Mouse (Mus musculus): Measurements from ENCODE around the gene Susd2.

The Susd2 gene

DNA sequence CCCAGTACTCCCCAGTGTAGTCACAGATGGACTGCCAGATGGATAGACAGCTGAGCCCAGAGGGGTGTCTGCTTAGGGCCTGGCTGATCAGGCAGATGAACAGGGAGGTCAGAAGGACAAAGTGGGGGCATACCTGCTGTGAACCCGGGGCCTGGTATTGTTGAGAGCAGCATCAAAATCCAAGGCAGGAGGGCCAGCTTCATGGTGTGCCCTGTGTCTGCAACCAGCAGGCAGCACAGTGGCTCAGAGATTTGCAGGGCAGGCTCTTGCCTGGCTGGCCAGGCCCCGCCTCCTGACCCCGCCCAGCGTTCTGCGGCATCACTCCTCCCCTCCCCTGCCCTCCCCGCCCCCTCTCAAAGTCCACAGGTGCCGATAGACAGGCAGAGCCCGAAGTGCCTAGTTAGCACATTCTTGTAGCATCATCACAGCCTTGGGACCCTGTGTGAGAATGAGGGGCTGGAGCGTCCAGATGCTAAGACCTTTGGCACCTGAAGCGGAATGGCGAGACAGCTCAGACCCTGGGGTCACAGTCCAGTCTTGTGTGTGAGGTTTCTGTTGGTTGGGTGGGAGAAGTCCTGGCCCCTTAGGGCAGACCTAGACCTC lies at the start of gene Susd2:
Susd2 (minus strand) TSS at position 268 of the 603 bp plus-strand sequence.
- DNase-seq (ENCODE audit: low read depth, low spot score), result peak; percentile 26

DNA sequence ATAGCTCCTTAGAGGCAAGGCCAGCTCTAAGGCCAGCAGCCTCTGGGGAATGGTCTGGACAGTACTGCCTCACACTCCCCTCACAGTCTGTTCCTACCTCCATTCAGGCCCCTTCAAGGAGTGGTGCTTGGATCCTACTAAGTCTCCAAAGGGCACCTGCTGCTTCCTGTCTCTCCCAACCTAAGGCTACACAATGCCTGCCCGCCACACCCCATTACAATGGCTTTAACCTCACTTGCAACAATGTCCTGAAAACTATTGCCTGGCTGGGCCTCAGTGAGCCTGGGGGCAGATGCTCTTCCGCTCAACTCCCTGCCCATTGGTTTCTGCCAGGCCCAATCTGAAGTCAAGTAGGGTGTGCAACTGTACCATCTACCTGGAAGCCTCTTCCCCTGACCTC lies 44.8 kb upstream of the Susd2 start:
- DNase-seq (ENCODE audit: low read depth, low spot score), result no peak

DNA sequence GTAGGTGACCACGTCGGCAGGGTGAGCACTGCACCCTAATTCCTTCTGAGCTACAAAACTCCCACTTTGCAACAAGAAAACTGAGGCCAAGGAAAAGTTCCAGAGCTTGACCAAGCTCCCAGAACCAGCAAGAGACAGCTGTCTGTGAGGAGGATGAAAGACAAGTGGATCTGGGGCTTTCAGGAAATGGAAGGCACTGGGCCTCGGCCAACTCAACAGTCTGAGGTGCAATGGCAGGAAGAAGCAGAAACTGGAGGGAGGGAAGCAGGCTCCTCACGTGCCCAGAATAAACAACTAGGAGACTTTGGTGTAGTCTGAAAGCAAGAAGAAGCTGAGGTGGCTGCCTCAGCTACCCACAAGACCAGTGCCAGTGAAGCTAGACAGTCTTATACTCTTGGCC lies 42.9 kb upstream of the Susd2 start:
- DNase-seq (ENCODE audit: low read depth, low spot score), result no peak

DNA sequence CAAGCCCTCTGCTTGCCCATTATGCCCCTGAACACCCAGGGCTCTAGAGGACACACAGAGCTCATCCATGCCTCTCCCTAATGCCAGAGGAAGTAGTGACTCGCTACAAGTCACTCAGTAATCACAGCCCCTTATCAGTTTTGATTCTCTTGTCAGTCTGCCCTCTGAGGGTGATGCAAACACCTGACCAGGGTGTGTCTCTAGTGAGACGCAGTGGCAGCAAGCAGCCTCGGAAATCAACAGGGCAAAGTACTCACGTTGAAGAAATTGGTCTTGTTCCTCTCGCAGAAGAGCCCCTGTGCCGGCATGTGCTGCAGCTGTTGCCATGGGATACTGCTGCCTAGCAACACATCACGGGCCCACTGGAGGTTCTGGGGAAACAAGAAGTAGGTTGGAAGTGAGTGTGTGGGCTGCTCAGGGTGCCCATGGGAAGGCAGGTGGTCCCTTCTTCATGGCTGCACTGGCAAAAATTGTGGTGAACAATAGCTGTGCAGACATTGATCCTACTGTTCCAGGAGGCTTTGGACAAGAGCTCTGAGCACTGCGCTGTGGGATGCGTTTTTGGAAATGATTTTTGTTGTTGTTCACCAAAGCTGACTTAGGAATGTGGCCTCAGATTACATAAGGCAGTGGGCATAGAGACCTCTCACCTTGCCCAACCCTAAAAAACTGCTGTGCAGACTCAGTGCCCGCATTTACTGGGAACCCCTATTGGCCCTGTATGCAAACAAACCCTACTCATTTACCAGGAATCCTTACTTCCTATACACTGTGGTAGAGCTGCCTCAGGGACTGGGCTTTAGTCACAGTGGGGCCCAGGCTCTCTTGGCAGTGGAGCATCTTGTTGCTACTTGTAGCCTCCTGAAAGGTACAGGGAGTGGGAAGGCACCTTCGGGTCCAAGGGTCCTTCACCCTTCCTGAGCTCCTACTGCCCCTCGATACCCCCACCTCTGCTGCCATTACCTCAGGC lies 40.5 kb upstream of the Susd2 start:
- DNase-seq (ENCODE audit: low read depth, low spot score), result no peak

DNA sequence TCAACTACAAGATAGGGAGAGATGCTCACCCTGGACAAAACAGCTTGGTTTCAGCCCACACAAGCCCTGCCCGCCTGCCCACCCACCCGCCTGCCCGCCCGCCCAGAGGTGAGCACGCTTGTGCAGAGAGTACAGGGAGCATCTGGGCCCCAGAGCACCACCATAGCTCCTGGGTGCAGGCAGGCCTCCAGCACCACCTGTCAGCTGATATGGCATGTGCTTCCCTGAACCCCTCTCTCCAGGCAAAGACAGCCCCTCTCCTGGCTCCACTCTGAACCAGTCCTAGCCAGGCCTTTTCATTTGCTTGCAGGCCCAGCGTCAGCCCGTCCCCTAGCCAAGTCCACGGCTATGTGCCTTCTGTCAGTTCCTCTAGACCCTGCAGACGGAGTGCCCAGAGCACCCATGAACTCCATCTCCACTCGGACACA lies 36.8 kb upstream of the Susd2 start:
- no peak for DNase-seq (ENCODE audit: low read depth, low spot score)

DNA sequence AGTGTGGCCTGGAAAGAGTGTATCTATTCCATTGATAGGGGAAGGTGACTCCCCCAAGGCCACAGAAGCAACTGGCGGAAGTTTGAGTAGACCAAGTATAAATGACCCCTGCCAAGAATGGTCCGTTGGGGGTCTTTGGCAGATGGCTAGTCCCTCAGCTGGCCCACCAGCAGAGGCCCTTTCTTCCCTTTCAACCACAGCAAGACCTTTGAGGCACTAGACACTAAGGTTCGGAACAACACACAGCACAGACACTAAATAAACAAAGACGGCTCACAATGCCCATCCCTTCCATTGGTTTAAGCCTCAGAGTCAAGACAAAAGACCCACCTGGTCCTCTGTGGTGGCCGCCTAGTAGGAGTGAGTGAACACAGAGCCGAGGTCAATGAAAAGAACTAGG lies 35.4 kb upstream of the Susd2 start:
- no peak for DNase-seq (ENCODE audit: low read depth, low spot score)

DNA sequence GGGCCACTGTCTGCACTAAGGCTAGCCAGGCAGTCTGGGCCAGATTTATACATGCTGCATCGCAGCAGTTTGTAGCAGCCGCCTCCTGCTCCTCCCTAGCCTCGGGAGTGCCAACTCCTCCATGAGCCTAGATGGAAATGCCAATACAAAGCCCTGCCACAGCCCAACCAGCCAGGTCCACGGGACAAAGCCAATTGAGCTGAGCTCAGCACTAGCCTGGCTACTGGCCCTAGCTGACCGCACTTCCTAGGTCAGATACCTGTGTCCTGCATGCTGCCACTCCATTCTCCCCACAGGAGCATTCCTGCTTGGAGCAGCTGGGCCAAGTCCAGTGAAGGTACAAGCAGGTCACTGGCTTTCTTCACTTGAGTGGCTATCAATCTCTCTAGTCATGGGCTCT lies 34.2 kb upstream of the Susd2 start:
- DNase-seq (ENCODE audit: low read depth, low spot score), result no peak

DNA sequence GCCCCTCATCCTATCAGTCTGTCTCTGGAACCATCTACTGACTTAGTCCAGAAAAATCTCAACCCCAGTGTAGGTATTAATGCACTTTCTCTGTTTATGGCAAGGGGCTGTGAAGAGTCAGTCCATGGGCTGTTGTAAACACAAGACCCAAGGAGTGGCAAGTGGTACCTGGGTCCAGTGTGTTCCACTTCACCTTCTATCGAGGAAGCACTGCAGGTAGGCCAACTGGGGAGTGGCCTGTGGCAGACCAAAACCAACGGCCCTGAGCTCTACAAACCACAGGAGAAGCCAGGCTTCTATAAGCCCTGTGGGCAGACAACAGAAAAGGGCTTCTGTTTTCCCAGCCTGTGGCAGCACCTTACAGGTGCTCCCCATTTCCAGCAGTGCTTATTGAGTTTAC lies 33.8 kb upstream of the Susd2 start:
- DNase-seq (ENCODE audit: low read depth, low spot score), result no peak

DNA sequence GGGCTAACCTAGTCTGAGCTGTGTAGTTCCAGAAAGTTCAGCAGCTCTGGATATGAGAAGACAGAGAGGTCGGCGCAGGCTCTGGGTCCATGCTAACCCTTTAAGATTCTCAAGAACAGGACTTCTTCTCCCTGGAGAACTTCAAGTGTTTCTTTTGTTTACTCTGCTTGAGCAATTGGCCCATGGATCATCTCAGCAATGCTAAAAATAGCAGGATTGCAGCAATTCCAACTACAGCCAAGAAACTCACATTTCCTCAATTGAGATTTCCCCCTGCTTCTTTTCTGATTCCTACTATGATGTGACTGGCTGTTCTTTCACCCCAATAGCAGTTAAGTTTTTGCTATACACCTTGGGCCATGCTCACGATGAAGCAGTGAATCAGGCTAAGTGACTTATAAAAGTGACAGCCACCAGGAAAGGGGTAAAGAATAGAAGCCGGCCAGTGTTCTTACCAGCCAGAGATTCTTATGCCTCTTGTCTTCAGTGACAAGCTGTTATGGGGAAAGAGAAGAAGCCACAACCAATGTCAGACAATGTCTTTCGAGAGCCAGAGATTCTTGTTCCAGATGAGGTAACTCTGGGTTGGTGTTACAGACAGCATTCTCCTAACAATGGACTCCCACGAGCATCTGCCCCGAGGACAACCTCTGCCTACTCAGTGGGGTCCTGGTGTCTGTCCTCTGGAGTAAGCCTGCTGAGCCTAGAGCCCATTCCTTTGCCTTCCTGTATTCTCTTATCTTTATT lies 33.2 kb upstream of the Susd2 start:
- no peak for DNase-seq (ENCODE audit: low read depth, low spot score)

DNA sequence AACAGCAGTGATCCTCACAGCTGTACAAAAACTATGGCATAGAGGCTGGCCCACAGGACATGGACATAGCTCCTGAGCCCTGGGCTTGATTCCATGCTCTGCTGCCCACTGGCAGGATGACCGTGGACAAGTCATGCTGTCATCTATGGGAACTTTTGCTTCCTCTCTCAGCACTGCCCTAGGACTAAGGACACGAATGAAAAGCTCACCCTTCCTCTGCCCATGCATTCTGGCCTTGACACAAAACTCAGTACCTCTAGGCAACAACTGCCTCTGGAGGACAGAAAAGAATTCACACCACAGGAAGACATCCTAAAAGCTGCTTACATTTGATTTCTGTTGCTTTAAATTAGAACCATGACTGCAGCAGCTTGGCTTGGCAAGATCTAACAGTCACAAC lies 32.5 kb upstream of the Susd2 start:
- no peak for DNase-seq (ENCODE audit: low read depth, low spot score)

DNA sequence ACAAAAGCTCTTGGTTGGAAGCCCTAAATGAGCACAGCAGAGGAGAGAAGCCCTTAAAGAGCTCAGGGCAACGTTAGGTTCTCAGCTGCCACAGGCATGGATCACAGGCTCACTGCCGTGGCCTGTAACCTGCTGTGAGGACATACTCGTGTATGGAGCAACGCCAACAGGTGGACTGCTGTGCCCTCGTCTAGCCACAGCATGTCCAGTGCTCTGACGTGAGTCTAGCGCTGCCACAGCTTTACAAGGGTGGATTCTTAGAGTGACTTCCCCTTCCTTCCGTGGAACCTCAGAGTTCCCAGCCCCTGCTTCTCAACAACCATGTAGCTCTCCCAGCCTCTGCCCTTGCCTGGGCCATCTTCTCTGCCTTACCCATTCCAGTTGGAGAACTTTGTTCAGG lies 31.8 kb upstream of the Susd2 start:
- DNase-seq (ENCODE audit: low read depth, low spot score), result no peak

DNA sequence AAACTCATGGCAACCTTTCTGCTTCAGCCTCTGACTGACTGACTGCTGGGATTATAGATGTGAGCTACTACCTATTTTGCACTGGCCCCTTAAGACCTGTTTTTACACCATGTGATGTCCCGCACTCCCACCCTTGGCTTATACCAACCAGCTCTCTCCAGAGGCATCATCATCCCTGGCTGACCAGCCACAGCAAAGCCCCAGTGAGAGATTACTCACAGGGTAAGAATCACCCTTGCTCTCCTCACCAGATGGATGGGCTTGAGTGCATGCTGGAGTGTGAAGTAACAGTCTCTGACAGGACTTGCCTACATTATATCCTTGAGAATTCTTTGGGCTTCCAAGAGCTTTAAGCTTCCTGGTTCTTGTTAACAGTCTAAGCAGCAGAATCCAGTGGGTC lies 26.1 kb upstream of the Susd2 start:
- no peak for DNase-seq (ENCODE audit: low read depth, low spot score)

DNA sequence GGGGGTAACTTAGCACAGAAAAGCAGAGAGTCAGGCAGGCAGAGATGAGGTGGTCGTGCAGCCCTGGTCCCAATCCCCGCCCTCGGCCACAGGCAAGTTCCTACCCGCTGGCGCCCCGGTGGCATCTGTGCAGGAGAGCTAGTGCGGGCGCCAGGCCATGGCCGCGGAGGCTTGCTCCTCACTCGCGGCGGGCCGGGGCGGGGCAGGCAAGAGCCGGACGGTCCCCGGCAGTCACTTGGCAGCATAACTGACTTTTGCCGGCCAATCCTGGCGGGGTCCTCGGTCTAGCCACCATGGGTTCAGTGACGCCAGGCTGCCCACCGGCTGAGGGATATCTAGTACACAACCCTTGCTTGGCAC lies 24.1 kb upstream of the Susd2 start:
- DNase-seq (ENCODE audit: low read depth, low spot score), result peak; percentile 16

DNA sequence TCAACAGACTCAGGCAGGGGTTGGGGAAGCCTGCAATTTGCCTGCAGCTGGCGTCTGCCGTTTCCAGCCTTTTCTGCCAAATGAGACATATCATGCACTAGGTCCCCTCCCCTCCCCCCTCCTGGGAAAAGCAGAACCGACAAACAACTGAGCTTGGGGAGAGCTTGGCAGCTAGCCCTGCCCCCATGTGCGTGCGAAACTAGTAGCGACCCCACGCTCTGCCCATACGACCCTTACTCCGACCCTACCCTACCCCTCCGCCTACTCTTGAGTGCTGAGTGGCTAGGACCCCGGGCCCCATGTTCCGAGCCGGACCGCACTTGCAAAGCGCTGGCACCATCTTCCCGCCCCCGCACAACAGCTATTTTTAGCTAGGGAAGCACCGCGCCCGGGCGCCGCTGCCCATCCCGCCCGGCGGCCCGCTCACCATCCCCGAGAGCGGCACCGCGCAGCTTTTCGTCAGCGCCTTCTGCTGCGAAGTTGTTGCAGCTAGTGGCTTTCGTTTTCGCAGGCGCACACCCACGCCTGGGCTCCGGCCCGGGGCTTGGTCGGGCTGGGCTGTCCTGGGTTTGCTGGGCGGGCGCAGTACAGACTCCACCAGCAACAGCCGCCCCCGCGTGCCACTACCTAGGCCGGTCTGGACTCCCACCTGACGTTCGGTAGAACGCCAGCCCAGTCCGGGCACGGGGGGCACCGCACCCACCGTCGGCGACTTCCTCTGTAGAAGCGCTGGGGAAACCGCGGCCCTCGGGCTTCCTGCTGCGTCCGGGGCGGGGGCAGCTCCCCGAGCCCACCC lies 23.5 kb upstream of the Susd2 start:
- DNase-seq (ENCODE audit: low read depth, low spot score), result no peak

DNA sequence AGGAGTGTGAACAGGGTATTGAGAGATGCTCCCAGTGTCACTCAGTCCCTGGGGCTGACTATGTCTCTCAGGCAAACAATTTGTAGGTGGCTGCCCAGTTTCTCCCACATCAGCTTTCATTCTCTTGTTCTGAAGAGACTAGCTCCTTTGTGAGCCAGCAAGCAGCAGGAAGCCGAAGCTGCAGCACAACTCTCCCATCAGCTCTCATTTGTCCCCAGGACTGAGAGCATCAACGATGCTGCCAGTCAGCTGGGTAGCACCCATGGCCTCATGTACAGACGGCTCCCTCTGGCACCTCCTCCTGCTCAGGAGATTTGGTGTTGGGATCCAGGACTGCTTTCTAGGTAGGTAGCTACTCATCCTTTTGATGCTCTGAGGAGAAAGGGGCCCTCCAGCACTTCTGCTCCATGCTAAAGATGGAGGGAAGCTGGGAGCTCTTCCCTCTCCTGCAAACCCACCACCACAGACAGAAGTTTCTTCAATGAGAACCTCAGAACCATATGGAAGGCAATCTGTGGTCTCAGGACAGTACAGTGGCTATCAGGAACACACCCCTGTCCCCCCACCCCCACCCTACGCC lies 22.7 kb upstream of the Susd2 start:
- no peak for DNase-seq (ENCODE audit: low read depth, low spot score)

DNA sequence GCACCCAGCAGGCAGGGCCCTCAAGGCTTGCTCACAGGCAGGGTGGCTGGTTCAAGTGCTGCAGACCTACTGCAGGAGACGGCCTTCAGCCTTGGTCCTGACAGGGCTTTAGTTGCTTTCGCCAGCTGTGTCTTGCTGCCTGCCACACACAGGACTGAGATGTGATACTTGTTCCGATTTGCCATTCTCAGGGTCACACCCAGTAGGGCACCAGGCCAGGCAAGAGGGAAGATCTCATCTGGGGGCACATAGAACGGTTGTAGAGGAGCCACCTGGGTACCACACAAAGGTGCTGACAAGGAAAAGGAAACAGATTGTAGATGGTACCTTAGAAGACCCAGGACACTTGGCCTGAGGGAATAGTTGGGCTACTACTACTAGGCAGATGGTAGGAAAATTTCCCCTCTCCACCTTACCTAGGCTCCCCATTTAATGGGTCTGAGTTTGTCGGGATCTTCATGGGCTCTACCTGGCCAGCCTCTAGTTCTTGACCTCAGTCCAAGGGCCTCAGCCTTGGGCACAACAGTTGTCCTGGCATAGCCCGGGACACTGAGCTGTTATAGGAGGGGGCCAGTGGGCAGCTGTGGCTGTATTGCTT lies 21.0 kb upstream of the Susd2 start:
- DNase-seq (ENCODE audit: low read depth, low spot score), result no peak

DNA sequence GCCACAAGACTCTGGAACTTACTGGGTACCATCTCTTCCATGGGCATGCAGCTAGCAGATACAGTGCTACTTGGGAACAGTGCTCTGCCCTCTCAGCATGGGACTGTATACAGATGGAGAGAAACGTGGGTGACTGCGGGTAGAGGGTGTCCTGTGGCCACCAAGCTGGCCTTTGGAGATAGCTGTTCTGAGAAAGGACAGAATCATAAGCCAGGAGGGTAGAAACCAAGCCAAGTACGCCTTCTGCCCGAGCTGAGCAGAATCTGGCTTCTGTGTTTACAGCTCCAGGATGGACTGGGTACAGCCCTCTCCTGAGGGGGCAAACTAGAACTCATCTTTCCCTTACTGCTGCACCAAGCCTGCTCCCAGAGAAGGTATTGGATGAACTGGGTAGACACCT lies 18.8 kb upstream of the Susd2 start:
- DNase-seq (ENCODE audit: low read depth, low spot score), result no peak

DNA sequence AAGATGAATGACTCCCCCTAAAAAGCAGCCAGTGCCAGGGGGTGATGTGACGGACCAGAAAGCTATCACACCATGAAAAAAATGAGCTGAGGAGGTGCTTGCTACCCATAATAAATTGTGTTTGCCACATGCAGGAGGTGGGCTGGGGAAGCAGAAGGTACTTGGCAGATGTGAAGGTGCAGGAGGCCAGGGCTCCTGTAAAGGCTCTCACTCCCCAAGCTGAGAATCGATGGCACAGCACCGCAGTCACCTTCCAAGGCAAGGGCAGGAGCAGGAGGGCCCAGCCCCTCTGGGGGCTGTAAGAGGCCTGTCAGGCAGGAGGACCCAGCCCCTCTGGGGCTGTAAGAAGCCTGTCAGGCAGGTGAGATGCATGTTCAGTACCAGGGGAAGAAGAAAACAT lies 18.1 kb upstream of the Susd2 start:
- DNase-seq (ENCODE audit: low read depth, low spot score), result no peak

DNA sequence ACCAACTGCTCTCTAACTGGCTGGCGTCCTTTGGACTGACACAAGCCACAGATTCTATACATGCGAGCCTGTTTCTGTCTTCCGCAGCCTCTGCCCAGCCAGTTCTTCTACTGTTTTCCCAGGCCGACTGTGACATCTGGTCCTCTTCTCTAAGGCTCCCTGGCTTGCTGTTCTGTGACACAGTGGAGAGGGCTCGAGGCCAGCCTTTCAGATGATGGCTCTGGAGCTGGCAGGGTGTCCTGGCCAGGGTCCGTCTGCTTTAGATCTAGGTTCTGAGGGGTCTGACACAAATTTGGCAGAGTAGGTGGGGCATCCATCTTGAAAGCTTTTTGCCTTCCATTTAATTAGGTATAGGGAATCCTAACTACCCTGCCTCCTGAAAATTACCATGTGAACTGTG lies 17.6 kb upstream of the Susd2 start:
- no peak for DNase-seq (ENCODE audit: low read depth, low spot score)

DNA sequence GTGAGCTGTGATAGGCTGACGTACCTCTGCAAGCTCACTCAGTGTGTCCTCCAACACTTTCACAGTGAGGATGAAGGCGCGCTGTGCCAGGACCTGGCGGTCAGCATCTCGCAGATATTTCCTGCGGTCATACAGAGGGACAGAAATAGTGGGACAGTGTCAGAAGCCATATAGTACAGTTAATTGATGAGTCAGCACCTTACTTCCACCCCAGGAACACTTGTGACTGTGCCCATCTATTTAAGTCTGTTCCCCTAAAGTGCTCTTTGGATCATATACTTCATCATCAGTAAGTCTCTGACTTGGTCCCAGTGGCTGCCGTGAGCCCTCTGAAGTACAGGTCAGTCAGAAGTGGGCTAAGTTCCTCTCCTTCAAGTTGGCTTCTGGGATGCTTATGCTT lies 14.0 kb upstream of the Susd2 start:
- no peak for DNase-seq (ENCODE audit: low read depth, low spot score)

DNA sequence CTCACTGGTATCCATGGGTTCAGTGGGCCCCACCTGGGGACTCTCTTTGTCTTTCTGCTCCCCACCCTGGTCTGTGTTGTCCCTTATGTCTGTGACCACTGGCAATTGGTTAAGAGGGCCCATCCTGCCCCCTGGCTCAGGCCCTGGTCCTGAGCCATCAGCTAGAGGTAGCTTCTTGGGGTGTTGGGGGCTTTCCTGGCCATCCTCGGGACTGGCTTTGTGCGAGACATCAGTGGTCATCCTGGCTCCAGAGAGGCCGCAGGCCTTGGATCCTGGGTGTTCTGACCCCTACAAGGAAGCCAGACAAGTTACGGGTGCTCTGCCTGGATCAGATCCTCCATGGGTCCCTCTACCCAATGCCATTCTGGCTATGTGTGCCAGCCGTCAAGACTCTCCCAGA lies 13.4 kb upstream of the Susd2 start:
- no peak for DNase-seq (ENCODE audit: low read depth, low spot score)

All from c-Kit-negative CD71-positive TER-119-positive erythroid progenitor cells, embryonic 14.5 days (primary cell).